Mouse (Mus musculus): Measurements from ENCODE around the gene Siglecg. TPM values are rescaled to one million over a fixed set of nuclear protein-coding genes. Genes with fewer than 3 reads are reported as not detected.

Gene Siglecg
- polyA plus RNA-seq, 1 experiment from 2014 or later = 0.05 TPM

DNA sequence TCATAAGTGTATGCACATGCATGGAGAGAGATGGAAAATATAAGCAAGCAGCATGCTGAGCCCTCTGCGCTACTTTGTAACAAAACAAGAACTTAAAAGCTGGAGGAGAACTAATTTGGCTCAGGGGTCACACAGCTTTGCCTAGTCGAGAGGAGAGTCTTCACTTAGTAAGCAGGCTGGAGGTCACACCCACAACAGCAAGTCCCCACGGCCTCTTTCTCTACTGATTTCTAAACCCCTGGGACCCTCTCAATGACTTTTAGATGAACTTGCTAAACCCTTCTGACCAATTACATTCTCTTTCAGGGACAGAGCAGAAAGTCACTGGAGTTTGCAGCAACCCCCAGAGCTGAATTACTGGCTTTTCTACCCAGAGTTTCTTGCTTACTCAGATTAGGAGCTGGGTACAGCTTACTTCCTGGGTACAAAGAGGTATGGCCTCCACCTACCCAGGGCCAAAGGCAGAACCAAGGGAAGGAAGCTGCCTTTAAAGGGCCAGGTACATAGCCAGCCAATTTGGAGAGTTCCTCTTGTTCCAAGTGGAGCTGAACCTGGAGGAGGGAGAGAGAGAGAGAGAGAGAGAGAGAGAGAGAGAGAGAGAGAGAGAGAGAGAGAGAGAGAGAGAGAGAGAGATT is 16.1 kb downstream of the Siglecg start:
- WGBS = 65% methylated on average over 3 of the region's 3 CpGs
- ATAC-seq (replicated peaks) = no peak
- H3K4me3 ChIP-seq = no peak overlapping the region

DNA sequence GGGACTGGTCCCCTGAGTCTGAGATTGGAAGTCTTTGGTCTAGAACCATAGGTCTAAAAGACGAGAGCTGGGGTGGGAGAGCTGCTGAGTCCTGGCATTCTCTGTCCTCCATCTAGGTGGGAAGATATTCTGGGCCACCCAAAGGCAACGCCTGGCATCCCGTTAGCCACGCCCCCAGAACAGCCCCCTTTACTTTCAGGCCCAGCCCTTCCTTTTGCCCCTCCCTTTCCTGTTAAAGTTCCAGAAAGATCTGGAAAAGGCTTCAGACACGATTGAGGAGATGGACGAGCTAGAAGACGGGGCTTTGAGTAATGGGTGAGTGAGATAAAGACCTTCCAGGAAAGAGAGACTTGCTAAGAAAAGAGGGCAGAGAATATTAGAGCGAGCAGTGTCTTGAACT is 19.4 kb downstream of the Siglecg start, which contains the start of gene Lim2:
Lim2 (plus strand) TSS at position 265 of the 400 bp plus-strand sequence.
- Histone ChIP-seq H3K4me3 (no peak within 1 kb of the TSS), H3K4me2 (no peak within 1 kb of the TSS)

More for the DNA sequence above, 16.1 kb downstream of the Siglecg start:
- no peaks in the 10 kb centered on the region for H3K36me3 ChIP-seq (replicated peaks)
- no peak overlapping the region for H3K9ac ChIP-seq
- H3K27me3 ChIP-seq (replicated peaks) = no peaks in the 10 kb centered on the region
- H3K9me3 ChIP-seq = no peaks in the 10 kb centered on the region
- H3K4me1 ChIP-seq = peaks cover 6% of the 10 kb centered on the region
- no peak overlapping the region for H3K27ac ChIP-seq
- H3K4me2 ChIP-seq = no peak overlapping the region

DNA sequence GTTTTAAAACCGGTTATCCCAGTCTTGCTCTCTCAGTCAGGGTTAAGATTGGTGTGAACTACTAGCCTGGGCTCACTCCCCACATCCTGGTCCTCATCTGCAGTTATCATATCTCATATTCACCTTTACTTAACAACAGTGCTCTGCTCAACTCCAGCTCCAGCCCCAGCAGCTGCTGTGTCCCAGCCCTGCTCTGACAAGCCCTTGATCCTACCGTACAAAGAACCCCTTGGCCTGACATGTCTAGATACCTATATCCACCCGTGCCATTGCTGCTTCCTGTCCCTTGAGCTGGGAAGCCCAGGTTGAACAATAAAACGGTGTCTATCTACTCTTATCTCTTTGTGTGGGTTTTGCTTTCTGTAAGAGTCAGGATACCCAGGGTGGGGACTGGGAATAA is 21.5 kb downstream of the Siglecg start:
- no peaks in the 10 kb centered on the region for H3K27me3 ChIP-seq (replicated peaks)
- no peaks in the 10 kb centered on the region for H3K4me1 ChIP-seq
- H3K4me2 ChIP-seq = no peak overlapping the region
- no peak overlapping the region for H3K9ac ChIP-seq
- no peak overlapping the region for H3K27ac ChIP-seq
- no peaks in the 10 kb centered on the region for H3K36me3 ChIP-seq (replicated peaks)
- no peaks in the 10 kb centered on the region for H3K9me3 ChIP-seq
- WGBS = 60% methylated on average over 4 of the region's 4 CpGs
- H3K4me3 ChIP-seq = no peak overlapping the region
- no peak for ATAC-seq (replicated peaks)

More for the DNA sequence above, 19.4 kb downstream of the Siglecg start, which contains the start of gene Lim2:
- Histone ChIP-seq H3K27me3 (replicated peaks) (no peaks in the 10 kb centered on the region), H3K9ac (no peak within 1 kb of the TSS), H3K27ac (no peak within 1 kb of the TSS), H3K36me3 (replicated peaks) (no peaks in the 10 kb centered on the region), H3K4me1 (peaks cover 6% of the 10 kb centered on the region), H3K9me3 (no peaks in the 10 kb centered on the region)
- WGBS = 84% methylated on average over 8 of the region's 8 CpGs
- ATAC-seq (replicated peaks) = no peak

DNA sequence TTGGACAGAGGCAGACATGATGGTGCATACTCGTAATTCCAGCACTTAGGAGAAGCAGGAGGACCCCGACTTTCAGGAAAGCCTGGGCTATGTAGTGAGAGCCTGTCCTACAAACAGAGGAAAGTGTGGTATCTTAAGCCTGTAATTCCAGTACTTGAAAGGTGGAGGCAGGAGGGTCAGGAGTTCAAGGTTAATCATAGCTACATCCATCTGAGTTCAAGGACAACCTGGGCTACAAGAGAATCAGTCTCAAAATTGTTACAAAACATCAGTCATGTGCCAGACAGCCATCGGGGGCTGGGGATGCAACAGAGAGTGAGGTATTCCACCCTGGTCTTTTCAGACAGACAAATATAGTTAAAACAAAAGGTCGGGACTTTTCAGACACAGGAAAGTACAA is 24.9 kb downstream of the Siglecg start:
- H3K4me1 ChIP-seq = no peaks in the 10 kb centered on the region
- no peak for ATAC-seq (replicated peaks)
- no peak overlapping the region for H3K4me2 ChIP-seq
- no peaks in the 10 kb centered on the region for H3K27me3 ChIP-seq (replicated peaks)
- no peak overlapping the region for H3K4me3 ChIP-seq
- 82% methylated on average over 4 of the region's 4 CpGs for WGBS
- H3K9me3 ChIP-seq = no peaks in the 10 kb centered on the region
- H3K36me3 ChIP-seq (replicated peaks) = no peaks in the 10 kb centered on the region
- H3K27ac ChIP-seq = no peak overlapping the region
- no peak overlapping the region for H3K9ac ChIP-seq

DNA sequence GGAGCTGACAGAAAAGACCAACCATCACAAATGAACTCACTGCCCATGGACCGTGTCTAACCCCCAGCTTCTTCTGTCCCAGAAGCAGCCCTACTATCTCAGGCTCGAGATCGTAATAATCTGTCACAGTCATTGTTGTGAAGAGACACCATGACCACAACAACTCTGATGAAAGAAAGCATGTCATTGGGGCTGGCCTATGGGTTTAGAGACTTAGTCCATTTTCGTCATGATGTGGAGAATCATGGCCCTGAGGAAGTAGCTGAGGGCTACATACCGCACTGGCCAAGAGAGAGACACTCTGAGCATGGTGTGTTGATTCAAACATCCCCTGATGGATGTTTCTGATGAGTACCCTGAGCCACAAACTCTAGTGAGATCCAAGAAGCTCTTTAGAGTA is 26.7 kb downstream of the Siglecg start:
- 85% methylated on average over 5 of the region's 5 CpGs for WGBS
- no peaks in the 10 kb centered on the region for H3K9me3 ChIP-seq

DNA sequence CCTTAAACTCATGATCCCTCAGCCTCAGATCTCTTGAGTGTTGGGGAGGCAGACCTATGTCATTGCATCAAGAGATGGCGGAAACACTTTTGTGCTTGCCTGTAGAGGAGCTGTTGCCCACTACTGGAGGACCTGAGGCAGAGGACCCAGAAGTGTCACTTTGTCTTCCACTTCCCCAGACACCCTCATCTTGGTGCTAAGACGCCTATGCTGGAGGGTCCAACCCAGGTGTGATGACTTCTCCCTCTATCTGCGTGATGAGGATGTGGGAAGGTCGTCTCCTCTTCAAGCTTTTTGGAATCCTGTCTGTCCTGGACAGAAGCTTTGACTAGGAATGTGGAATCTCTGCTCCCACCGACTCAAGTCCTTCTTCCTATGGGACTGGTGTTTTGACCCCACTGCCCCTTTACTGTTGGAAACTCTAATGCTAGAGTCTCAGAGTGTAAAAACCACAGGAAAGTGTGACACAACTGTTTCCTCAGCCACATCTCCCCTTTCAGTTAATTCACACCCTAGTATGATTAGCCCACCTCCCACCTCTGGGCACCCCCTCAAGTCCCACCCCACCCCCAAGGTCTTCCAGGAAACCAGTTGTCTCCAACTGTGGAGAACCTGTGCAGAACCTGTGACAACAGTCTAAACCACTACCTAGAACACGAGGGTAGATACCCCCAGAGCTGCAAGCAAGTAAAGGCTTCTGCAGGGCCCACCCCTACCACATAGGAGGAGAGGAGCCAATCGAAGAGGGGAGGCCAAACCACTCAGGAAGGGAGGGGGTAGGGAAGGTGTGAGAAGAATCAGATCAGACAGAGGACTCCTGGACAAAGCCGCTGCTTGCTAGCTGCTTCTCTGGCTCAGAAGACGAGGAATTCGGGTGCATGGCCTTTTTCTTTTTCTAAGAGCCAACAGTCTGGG is 28.6 kb downstream of the Siglecg start, which contains the start of gene Nkg7:
Nkg7 (plus strand) TSS at position 733 of the 915 bp plus-strand sequence.
- ATAC-seq (replicated peaks) = no peak
- no peak within 1 kb of the TSS for H3K27ac ChIP-seq
- H3K4me2 ChIP-seq = no peak within 1 kb of the TSS
- no peaks in the 10 kb centered on the region for H3K9me3 ChIP-seq
- no peaks in the 10 kb centered on the region for H3K27me3 ChIP-seq (replicated peaks)
- 79% methylated on average over 10 of the region's 10 CpGs for WGBS
- H3K9ac ChIP-seq = no peak within 1 kb of the TSS
- H3K4me1 ChIP-seq = no peaks in the 10 kb centered on the region
- H3K4me3 ChIP-seq = no peak within 1 kb of the TSS
- no peaks in the 10 kb centered on the region for H3K36me3 ChIP-seq (replicated peaks)

More for the DNA sequence above, 26.7 kb downstream of the Siglecg start:
- Histone ChIP-seq H3K9ac (no peak overlapping the region), H3K4me2 (no peak overlapping the region), H3K4me1 (no peaks in the 10 kb centered on the region), H3K27me3 (replicated peaks) (no peaks in the 10 kb centered on the region), H3K4me3 (no peak overlapping the region), H3K36me3 (replicated peaks) (no peaks in the 10 kb centered on the region), H3K27ac (no peak overlapping the region)
- no peak for ATAC-seq (replicated peaks)

DNA sequence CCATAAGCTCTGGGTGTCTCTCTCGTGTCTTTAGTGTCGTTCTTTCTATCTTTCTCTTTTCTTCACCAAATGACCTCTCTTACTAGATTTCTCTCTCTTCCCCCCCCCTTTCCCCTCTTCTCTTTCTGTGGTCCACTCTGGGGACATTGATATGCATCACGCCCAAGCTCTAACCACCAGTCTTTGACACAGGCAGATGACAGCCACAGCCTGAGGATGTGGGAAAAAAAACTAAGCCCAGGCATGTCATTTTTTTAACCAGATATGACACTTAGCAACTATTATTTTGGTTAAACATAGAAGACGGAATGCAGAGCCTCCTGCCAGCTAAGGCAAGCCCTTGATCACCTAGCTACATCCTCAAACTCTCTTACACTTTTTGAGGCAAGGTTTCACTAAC is 30.6 kb downstream of the Siglecg start:
- H3K9me3 ChIP-seq = no peaks in the 10 kb centered on the region
- H3K4me2 ChIP-seq = no peak overlapping the region
- no peak for ATAC-seq (replicated peaks)
- no peak overlapping the region for H3K4me3 ChIP-seq
- 83% methylated on average over 4 of the region's 4 CpGs for WGBS
- H3K9ac ChIP-seq = no peak overlapping the region
- no peaks in the 10 kb centered on the region for H3K27me3 ChIP-seq (replicated peaks)
- no peak overlapping the region for H3K27ac ChIP-seq
- peaks cover 10% of the 10 kb centered on the region for H3K4me1 ChIP-seq
- H3K36me3 ChIP-seq (replicated peaks) = no peaks in the 10 kb centered on the region

DNA sequence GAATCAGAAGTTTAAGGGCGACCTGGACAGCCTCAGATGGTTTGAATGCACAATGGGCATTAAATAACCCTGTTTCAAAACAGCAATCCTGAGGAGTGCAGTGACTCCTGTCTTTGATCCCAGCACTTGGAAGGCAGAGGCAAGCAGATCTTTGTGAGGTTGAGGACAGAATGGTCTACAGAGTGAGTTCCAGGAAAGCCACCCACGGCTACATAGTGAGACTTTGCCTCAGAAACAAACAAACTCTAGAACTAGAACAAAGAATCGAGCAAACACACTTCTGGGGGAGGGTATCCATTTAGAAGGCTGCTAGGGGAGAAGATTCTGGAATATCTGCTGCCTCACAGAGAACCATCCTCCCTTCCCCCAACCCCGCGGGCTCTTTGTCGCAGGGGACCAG is 32.5 kb downstream of the Siglecg start, which contains the start of gene Cldnd2:
Cldnd2 (plus strand) TSS at position 301 of the 400 bp plus-strand sequence.
- ATAC-seq (replicated peaks) = no peak
- Histone ChIP-seq H3K36me3 (replicated peaks) (no peaks in the 10 kb centered on the region), H3K27ac (no peak within 1 kb of the TSS), H3K9me3 (no peaks in the 10 kb centered on the region), H3K4me3 (no peak within 1 kb of the TSS), H3K27me3 (replicated peaks) (no peaks in the 10 kb centered on the region), H3K4me2 (no peak within 1 kb of the TSS), H3K9ac (no peak within 1 kb of the TSS), H3K4me1 (peaks cover 21% of the 10 kb centered on the region)
- WGBS = 83% methylated on average over 6 of the region's 6 CpGs

DNA sequence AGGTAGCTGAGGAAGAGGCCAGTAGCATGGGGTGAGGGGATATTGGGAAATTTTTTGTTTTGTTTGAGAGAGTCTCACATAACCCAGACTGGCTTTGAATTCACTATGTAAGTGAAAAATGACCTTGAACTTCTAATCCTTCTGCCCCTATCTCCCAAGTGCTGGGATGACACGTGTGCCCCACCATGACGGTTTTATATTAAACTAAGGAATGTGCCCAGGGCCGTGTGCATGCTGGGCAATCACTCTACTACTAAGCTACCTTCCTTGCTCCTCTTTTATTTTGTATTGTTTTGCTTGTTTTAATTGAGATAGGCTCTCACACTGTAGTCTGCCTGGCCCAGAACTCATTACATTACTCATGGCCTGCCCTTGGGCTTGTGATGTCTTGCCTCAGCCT is 33.1 kb downstream of the Siglecg start:
- ATAC-seq (replicated peaks) = no peak
- H3K36me3 ChIP-seq (replicated peaks) = no peaks in the 10 kb centered on the region
- H3K4me2 ChIP-seq = no peak overlapping the region
- WGBS = 84% methylated on average over 3 of the region's 3 CpGs
- no peaks in the 10 kb centered on the region for H3K27me3 ChIP-seq (replicated peaks)
- no peak overlapping the region for H3K27ac ChIP-seq
- H3K9ac ChIP-seq = no peak overlapping the region
- H3K9me3 ChIP-seq = no peaks in the 10 kb centered on the region
- H3K4me3 ChIP-seq = no peak overlapping the region
- peaks cover 21% of the 10 kb centered on the region for H3K4me1 ChIP-seq

DNA sequence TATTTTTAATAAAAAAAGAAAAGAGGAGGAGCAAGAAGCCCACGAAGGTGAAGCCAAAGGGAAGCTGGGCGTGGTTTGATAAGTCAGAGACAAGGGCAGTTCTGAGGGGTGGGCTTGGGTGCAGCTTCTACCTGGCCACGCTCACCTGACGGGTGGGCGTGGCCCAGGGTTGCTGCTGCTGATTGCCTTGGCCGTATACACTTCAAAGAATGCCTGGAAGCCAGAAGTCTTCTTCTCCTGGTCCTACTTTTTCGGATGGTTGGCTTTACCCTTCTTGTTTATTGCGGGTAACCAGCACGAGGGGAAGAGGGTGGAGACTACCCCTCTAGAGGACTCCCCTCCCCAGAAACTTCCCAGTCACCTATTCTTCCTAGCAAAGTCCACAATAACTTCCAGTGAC is 34.7 kb downstream of the Siglecg start:
- Histone ChIP-seq H3K4me1 (peaks cover 21% of the 10 kb centered on the region), H3K9me3 (no peaks in the 10 kb centered on the region), H3K27me3 (replicated peaks) (no peaks in the 10 kb centered on the region), H3K27ac (peak overlapping the region; percentile 86), H3K4me2 (peak overlapping the region; percentile 69), H3K4me3 (peak overlapping the region; percentile 48), H3K9ac (peak overlapping the region; percentile 53), H3K36me3 (replicated peaks) (no peaks in the 10 kb centered on the region)
- 10% methylated on average over 9 of the region's 9 CpGs for WGBS
- ATAC-seq (replicated peaks) = peak; percentile 2; the same call in 1 of the 2 replicates

DNA sequence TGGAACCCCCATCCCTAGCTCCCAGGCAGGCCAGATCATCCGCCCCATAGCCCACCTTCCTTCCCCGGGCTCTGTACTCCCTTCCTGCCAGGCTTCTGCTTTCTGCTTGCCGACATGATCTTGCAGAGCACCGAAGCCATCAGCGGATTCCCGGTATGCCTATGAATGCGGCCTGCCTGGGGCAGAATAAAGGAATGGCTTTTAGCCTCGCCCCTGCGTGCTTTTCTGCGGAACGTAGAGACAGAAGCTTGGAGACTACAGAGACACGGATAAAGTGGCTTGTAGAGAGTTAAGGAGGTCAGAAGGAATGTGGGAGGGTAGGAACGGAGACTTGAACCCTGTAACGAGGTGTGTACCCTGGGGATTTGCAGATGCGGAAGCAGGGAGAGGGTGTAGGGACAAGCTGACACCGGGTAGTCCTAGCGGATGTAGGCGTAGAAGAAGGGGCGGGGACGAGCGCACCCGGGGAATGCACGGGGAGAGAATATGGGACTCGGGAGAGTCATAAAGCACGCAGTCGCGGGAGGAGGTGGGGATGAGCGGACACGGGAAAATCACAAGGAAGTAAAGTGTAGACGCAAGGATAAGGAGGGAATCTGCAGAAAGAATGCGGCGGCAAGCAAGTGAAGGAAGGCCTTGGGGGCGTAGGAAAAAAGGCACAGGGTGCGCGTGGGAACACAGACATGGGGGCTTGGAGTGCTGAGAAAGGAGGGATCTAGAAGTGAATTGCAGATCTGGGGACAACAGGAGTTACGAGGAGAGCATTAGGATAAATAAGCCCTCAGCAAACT is 35.3 kb downstream of the Siglecg start:
- Histone ChIP-seq H3K36me3 (replicated peaks) (no peaks in the 10 kb centered on the region), H3K4me1 (peaks cover 21% of the 10 kb centered on the region), H3K27ac (peak overlapping the region; percentile 86), H3K4me2 (peak overlapping the region; percentile 69), H3K27me3 (replicated peaks) (no peaks in the 10 kb centered on the region), H3K9ac (peak overlapping the region; percentile 53), H3K9me3 (no peaks in the 10 kb centered on the region), H3K4me3 (peak overlapping the region; percentile 48)
- under 1% methylated on average over 36 of the region's 36 CpGs for WGBS
- peak; percentile 85 for ATAC-seq (replicated peaks)

DNA sequence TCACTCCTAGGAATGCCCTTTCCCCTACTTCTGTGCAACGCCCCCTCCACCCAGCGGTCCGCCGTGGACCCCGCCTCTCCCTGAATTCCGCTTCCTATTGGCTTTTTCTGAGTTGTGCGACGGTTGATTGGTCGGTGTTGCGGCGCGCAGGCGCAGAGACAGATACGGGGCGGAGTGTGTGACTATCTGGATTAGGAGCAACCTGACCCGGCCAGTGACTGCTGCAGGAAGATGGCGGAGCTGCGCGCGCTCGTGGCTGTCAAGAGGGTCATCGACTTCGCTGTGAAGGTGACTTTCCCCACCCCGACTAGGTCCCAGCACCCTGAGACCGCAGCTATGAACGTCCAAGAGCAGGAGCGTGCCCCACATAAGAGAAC is 35.9 kb downstream of the Siglecg start, which contains the start of the genes Etfb and Gm45233:
Etfb (plus strand) TSS at position 167 of the 377 bp plus-strand sequence.
Gm45233 (plus strand) TSS at position 212 of the 377 bp plus-strand sequence.
- H3K4me2 ChIP-seq = peak within 1 kb of the TSS; percentile 69
- H3K36me3 ChIP-seq (replicated peaks) = no peaks in the 10 kb centered on the region
- peak; percentile 97 for ATAC-seq (replicated peaks)
- peak within 1 kb of the TSS; percentile 86 for H3K27ac ChIP-seq
- peak within 1 kb of the TSS; percentile 53 for H3K9ac ChIP-seq
- H3K27me3 ChIP-seq (replicated peaks) = no peaks in the 10 kb centered on the region
- H3K4me3 ChIP-seq = peak within 1 kb of the TSS; percentile 48
- peaks cover 21% of the 10 kb centered on the region for H3K4me1 ChIP-seq
- H3K9me3 ChIP-seq = no peaks in the 10 kb centered on the region
- under 1% methylated on average over 27 of the region's 27 CpGs for WGBS

Data from midbrain, embryonic 15.5 days (tissue).